Mouse (Mus musculus) megakaryocyte-erythroid progenitor cell, adult 5-6 weeks (primary cell): ENCODE results near the gene Dcx. TPM values are rescaled to one million over a fixed set of nuclear protein-coding genes. Genes with fewer than 3 reads are reported as not detected.

Source experiments
- ATAC-seq: replicated peaks from 2 replicates; pipeline ENCODE4 v1.8.0; 2016; ENCODE audit warnings: mild to moderate bottlenecking, inconsistent platforms; ENCODE audit not compliant: severe bottlenecking, poor library complexity, low FRiP score, low TSS enrichment
- total RNA-seq, 2 experiments: library from RNA; stranded (forward) in 1 of 2; stranded (reverse) in 1 of 2; fragments of 200-1000, 215-1000 nt in 1 of 2; fragments of >200 nt in 1 of 2; fragmentation: Nextera tagmentation in 1 of 2; gene quantifications; 2 replicates each; pipeline ENCODE4 v1.2.3; 2014 to 2017

The Dcx gene
- total RNA-seq, 2 experiments from 2014 or later = not detected

- ATAC-seq = no peak
Measured at GRCm38 (mm10) chrX:143849969-143850368, 83.1 kb downstream of the Dcx start.

GRCm38 (mm10) chrX:143846637-143847036 lies 86.5 kb downstream of the Dcx start:
- ATAC-seq = no peak

GRCm38 (mm10) chrX:143827212-143827611 lies 105.9 kb downstream of the Dcx start, which contains the start of gene Capn6:
TSS of gene Capn6 (minus strand) at chrX:143827414.
- ATAC-seq = no peak

GRCm38 (mm10) chrX:143826521-143826920 lies 106.6 kb downstream of the Dcx start:
- no peak for ATAC-seq

GRCm38 (mm10) chrX:143818961-143819360 lies 114.2 kb downstream of the Dcx start:
- ATAC-seq = no peak

- no peak for ATAC-seq
Measured at GRCm38 (mm10) chrX:143815948-143816347, 117.2 kb downstream of the Dcx start.

Other genes starting within 250 kb of the Dcx start
- not detected in 2 replicates for gene Capn6, start 105.9 kb downstream of the Dcx start, total RNA-seq (2014; fragmentation: Nextera tagmentation)
- gene Capn6, start 105.9 kb downstream of the Dcx start, total RNA-seq (2017) = not detected in 2 replicates
- 3.3 and 4.4 TPM in 2 replicates for gene A730046J19Rik, start 220.4 kb upstream of the Dcx start, total RNA-seq (2014; fragmentation: Nextera tagmentation)
- 1.6 TPM in 2 replicates for gene A730046J19Rik, start 220.4 kb upstream of the Dcx start, total RNA-seq (2017)